In the genomic region with DNA sequence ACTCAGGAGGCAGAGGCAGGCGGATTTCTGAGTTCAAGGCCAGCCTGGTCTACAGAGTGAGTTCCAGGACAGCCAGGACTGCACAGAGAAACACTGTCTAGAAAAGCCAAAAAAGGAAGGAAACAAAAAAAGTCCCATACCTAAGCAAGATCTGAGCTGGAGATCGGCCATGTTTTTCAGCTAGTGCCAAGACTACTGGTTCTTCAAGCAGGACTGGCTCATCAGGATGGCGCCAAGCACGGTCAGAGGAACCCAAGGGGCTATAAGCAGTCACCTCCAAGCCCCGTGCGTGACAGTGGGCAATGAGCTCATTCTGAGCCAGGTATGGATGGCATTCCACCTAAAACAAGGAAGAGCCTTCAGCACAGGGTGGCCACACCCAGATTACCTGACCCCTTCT, we compare ENCODE assay signal across 25 mouse cellular contexts.
"Had no signal": no experiment of that assay in that cellular context is flagged by ENCODE, and none has a peak within 500 bp of the region (broad histone marks: within the 10 kb centered on the region; RNA-seq: fewer than 3 reads in every experiment).

No protein-coding gene starts in this region.

- H3K9me3 ChIP-seq: limb, embryonic 10.5 days; limb, embryonic 13.5 days; liver, embryonic 12.5 days; liver, embryonic 15.5 days; lung, embryonic 15.5 days; megakaryocyte, embryonic 14.5 days; midbrain, embryonic 10.5 days; neural tube, embryonic 12.5 days; neural tube, embryonic 15.5 days had no signal

- DNase-seq: kidney, adult 11 months; kidney, adult 8-10 months; layer of hippocampus, adult 9-11 months; liver; lung, adult 18-20 months; lung, postnatal 10 days; lung, postnatal 36 days; midbrain, embryonic 14.5 days; right cerebral cortex, adult 18-20 months; right cerebral cortex, postnatal 14 days; right cerebral cortex, postnatal 4 days; thymus, adult 2 months; thymus, postnatal 14 days; thymus, postnatal 4 days had no signal

- H3K4me1 ChIP-seq: limb, embryonic 10.5 days; limb, embryonic 13.5 days; liver, embryonic 12.5 days; liver, embryonic 15.5 days; lung, embryonic 15.5 days; midbrain, embryonic 10.5 days; neural tube, embryonic 12.5 days; neural tube, embryonic 15.5 days had no signal

- H3K27me3 ChIP-seq: limb, embryonic 13.5 days; liver, embryonic 12.5 days; liver, embryonic 15.5 days; lung, embryonic 15.5 days; megakaryocyte, embryonic 14.5 days; neural tube, embryonic 12.5 days; neural tube, embryonic 15.5 days had no signal

- ATAC-seq: liver, embryonic 12.5 days had no signal

- H3K4me2 ChIP-seq: limb, embryonic 13.5 days; liver, embryonic 12.5 days; liver, embryonic 15.5 days; lung, embryonic 15.5 days; neural tube, embryonic 12.5 days; neural tube, embryonic 15.5 days had no signal

- H3K4me3 ChIP-seq: layer of hippocampus, adult 2 months; limb, embryonic 10.5 days; limb, embryonic 13.5 days; liver, embryonic 12.5 days; liver, embryonic 15.5 days; lung, embryonic 15.5 days; megakaryocyte, embryonic 14.5 days; midbrain, embryonic 10.5 days; neural tube, embryonic 12.5 days; neural tube, embryonic 15.5 days had no signal

- H3K9ac ChIP-seq: limb, embryonic 13.5 days; liver, embryonic 12.5 days; liver, embryonic 15.5 days; lung, embryonic 15.5 days; neural tube, embryonic 12.5 days; neural tube, embryonic 15.5 days had no signal

- H3K27ac ChIP-seq: kidney, postnatal 0 days; layer of hippocampus, adult 2 months; limb, embryonic 10.5 days; limb, embryonic 13.5 days; liver, embryonic 12.5 days; liver, embryonic 15.5 days; lung, embryonic 15.5 days; midbrain, embryonic 10.5 days; neural tube, embryonic 12.5 days; neural tube, embryonic 15.5 days had no signal
